Mouse (Mus musculus) bone marrow macrophage, adult 2 months (primary cell): Measurements from ENCODE around the gene Hoxd3.

Experiments used
- CTCF ChIP-seq: IDR thresholded peaks from 2 replicates; pipeline ENCODE4 v1.5.1; 2012; ENCODE audit warnings: low read depth, mild to moderate bottlenecking, low read length, moderate library complexity
- POLR2A ChIP-seq: IDR thresholded peaks from 2 replicates; pipeline ENCODE4 v1.6.1; 2012; ENCODE audit warnings: mild to moderate bottlenecking, low read depth, low read length, borderline replicate concordance

DNA sequence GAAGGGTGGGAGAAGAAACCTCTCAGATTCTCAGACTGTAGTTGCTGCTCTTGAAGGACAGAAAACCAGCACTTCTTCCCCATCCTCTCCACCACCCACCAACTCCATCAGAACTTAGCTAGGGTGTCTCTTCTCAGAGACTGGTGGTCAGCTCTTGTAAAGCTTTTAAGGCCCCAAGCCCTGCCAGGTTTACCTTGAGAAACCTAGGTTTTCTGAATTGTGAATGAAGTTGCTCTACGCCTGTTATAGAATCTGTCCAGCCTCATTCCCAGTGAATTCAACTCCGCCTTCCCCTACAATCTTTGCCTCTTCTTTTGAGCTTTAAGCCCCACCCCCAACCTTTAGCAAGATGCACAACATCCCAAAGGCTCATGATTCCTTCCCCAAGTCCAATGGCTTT is 34.6 kb upstream of the Hoxd3 start:
- TF ChIP-seq POLR2A: no peak
- no peak for TF ChIP-seq CTCF
